Mouse (Mus musculus): ENCODE data around the gene Ube2d3. TPM values are rescaled to one million over a fixed set of nuclear protein-coding genes. Genes with fewer than 3 reads are reported as not detected.
A peak's percentile ranks its signal among the peaks of the same experiment; 100 is the strongest.

Gene Ube2d3
- 519 and 542 TPM in 2 replicates for polyA plus RNA-seq (2016; fragmentation: Nextera tagmentation; extraction: Ambion mirVana)

DNA sequence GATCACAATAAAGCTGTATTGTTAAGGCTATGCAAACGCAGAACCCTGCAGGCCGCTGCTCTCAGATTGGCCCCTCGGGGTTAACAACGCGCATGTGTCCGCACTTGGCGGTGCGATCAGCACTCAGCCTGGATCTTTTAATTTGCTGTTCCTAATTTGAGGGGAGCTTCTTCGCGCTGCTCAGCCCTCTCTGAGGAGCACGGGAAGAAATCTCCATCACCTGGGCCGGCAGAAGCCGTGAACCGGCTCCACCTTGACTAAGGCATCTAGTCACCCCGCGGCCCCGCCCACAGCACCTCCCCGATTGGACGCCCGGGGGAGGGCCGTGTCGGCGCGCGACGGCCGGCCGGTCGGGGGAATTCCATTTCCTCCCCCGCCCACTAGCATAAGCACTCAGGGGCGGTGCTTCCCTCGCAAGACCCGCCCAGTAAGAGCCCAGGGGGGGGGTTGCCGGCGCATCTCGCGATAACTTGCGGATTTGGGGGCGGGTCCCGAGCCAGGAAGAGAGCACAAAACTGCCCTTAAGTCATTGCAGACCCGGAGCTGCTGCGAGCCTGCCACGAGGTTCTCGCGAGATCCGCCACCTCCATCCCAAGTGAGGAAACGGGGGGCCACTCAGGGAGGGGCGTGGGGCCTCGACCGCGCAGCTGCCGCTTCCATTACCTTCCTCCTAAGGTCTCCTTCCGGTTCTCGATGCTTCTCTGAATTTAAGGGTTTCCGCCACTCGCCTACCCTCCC, at the start of gene Ube2d3:
TSS of gene Ube2d3 (plus strand) at position 392 of the 738 bp plus-strand sequence.
- WGBS = under 1% methylated on average over 56 of the region's 56 CpGs
- peak within 1 kb of the TSS; percentile 97 for H3K4me3 ChIP-seq (replicated peaks)
- no peaks in the 10 kb centered on the region for H3K27me3 ChIP-seq
- peak within 1 kb of the TSS; percentile 93 for H3K4me2 ChIP-seq
- peak within 1 kb of the TSS; percentile 100 for H3K27ac ChIP-seq
- H3K9ac ChIP-seq = peak within 1 kb of the TSS; percentile 98
- H3K4me1 ChIP-seq = peaks cover 24% of the 10 kb centered on the region
- H3K36me3 ChIP-seq (replicated peaks) = peaks cover 4% of the 10 kb centered on the region
- ATAC-seq (ENCODE audit: low FRiP score) = peak; percentile 95
- no peaks in the 10 kb centered on the region for H3K9me3 ChIP-seq

DNA sequence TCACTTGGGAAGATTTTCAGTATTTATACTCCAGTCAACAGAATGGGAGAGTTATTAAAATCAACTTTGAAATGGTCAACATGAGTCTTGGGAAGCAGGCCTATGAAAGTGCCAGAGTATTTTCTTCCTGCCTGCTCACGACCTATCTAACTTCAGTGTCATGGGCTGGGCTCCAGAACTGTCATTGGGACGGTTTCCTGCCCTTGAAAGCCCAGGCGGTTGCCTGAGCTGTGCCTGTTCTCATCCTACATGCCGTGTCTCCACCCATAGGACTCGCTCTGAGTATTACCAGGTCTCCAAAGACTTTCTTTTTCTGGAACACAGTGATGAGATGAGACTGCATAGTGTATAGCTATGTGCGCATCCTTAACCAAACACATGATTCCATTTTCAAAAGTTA, 44.8 kb upstream of the Ube2d3 start:
- no peaks in the 10 kb centered on the region for H3K27me3 ChIP-seq
- H3K27ac ChIP-seq = no peak overlapping the region
- no peaks in the 10 kb centered on the region for H3K9me3 ChIP-seq
- WGBS = 87% methylated on average over 6 of the region's 6 CpGs
- no peak overlapping the region for H3K4me2 ChIP-seq
- no peak for ATAC-seq (ENCODE audit: low FRiP score)
- no peaks in the 10 kb centered on the region for H3K4me1 ChIP-seq
- no peaks in the 10 kb centered on the region for H3K36me3 ChIP-seq (replicated peaks)
- H3K4me3 ChIP-seq (replicated peaks) = no peak overlapping the region
- H3K9ac ChIP-seq = no peak overlapping the region

DNA sequence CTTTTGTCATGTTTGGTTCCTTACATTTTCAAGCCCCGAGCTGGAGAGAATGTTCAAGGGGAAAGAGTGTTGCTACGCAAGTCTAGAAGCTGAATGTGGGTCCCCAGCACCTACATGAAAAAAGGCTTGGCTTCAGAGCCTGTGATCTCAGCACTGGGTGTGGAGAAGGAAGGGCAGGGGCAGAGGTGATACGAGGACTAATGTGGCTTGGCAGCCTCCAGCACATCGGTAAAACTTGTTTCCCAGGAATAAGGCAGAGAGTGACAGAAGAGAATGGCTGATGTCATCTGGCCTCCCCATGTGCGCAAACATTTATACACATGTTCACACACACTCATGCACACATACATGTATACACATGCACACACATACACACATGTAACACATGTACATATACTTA, 42.9 kb upstream of the Ube2d3 start:
- ATAC-seq (ENCODE audit: low FRiP score) = no peak
- Histone ChIP-seq H3K27me3 (no peaks in the 10 kb centered on the region), H3K27ac (no peak overlapping the region), H3K4me1 (peaks cover 7% of the 10 kb centered on the region), H3K36me3 (replicated peaks) (no peaks in the 10 kb centered on the region), H3K4me3 (replicated peaks) (no peak overlapping the region), H3K9me3 (no peaks in the 10 kb centered on the region), H3K4me2 (no peak overlapping the region), H3K9ac (no peak overlapping the region)
- 89% methylated on average over 5 of the region's 5 CpGs for WGBS

DNA sequence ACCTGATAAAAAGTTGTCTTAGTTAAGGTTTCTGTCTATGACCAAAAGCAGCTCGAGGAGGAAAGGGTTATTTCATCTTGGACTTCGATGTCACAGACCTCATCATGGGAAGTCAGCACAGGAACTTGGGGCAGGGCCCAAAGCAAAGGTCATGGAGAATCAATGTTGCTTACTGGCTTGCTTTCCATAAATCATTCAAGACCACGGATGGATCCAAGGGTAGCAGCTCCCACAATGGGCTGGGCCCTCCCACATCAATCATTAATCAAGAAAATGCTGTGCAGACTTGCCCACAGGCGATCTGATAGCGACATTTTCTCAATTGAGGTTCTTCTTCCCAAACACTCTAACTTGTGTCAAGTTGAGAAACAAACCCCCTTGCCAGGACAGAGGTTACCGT, 41.9 kb upstream of the Ube2d3 start:
- no peak overlapping the region for H3K4me3 ChIP-seq (replicated peaks)

DNA sequence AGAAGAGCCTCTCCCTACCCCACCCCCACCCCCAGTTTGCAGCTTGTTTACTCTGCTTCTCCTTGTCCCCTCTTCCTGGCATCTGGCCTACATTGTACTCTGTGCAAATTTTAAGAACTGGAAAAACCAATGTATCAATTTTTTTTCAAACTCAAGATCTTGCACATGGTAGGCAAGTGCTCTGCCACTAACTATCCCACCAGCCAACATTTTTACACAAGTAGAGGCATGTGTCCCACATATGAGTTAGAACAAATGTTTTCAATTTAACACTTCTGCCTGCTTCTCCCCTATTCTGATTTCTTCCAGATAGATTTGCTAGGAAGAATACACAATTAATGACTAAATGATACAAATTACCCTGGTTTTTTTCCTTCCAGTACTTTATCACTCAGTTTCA, 40.8 kb upstream of the Ube2d3 start:
- ATAC-seq (ENCODE audit: low FRiP score) = no peak
- Histone ChIP-seq H3K9me3 (no peaks in the 10 kb centered on the region), H3K27ac (no peak overlapping the region), H3K36me3 (replicated peaks) (no peaks in the 10 kb centered on the region), H3K27me3 (no peaks in the 10 kb centered on the region), H3K9ac (no peak overlapping the region), H3K4me3 (replicated peaks) (no peak overlapping the region), H3K4me2 (no peak overlapping the region), H3K4me1 (peaks cover 10% of the 10 kb centered on the region)

More for the DNA sequence above, 41.9 kb upstream of the Ube2d3 start:
- no peaks in the 10 kb centered on the region for H3K27me3 ChIP-seq
- H3K27ac ChIP-seq = no peak overlapping the region
- H3K9me3 ChIP-seq = no peaks in the 10 kb centered on the region
- 76% methylated on average over 6 of the region's 6 CpGs for WGBS
- no peaks in the 10 kb centered on the region for H3K36me3 ChIP-seq (replicated peaks)
- no peak overlapping the region for H3K9ac ChIP-seq
- no peak for ATAC-seq (ENCODE audit: low FRiP score)
- no peak overlapping the region for H3K4me2 ChIP-seq
- peaks cover 10% of the 10 kb centered on the region for H3K4me1 ChIP-seq

DNA sequence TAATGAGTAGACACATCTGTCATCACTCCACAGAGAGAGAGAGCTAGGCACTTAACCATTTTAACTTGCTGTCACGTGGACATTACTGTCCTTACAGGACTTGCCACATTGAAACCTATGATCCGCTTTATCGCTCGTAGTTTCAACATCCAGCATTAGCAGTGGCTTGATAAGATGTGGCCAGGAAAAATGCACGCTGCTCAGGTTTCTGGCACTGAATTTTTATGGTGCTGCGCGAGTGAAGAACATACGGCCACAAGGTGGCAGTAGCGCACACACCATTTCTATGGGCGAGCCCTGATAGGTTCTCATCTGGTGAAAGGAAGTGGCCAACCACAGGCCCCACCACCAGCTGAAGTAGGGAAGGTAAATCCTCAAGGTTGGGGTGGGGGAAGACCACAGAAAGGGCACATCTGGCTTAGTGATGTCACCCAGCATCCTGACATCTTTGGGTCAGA, 35.7 kb upstream of the Ube2d3 start:
- H3K27me3 ChIP-seq = no peaks in the 10 kb centered on the region
- no peaks in the 10 kb centered on the region for H3K9me3 ChIP-seq
- no peak overlapping the region for H3K4me3 ChIP-seq (replicated peaks)
- 17% methylated on average over 10 of the region's 10 CpGs for WGBS
- peaks cover 14% of the 10 kb centered on the region for H3K36me3 ChIP-seq (replicated peaks)
- H3K4me1 ChIP-seq = peaks cover 10% of the 10 kb centered on the region
- no peak overlapping the region for H3K9ac ChIP-seq
- ATAC-seq (ENCODE audit: low FRiP score) = peak; percentile 78
- no peak overlapping the region for H3K4me2 ChIP-seq
- no peak overlapping the region for H3K27ac ChIP-seq

DNA sequence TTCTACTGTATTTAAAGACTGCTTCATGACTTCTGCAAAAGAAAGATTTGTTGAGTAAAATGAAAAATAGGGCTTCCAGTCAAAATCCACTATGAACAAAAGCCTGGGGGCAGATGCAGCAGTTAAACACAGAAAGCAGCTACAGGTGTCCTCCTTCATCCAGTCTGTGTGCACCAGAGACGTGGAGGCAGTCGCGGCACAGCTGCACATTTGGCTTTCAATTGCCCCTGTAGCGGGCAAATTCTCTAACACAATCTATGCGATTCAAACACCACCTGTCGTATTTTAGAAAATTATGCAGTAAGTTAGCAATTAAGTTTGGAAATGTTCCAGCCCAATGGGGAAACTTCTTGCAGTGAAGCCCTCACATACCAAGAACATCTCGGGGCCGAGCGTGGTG, 34.7 kb upstream of the Ube2d3 start:
- no peak overlapping the region for H3K9ac ChIP-seq
- H3K4me2 ChIP-seq = no peak overlapping the region
- ATAC-seq (ENCODE audit: low FRiP score) = no peak
- peaks cover 10% of the 10 kb centered on the region for H3K4me1 ChIP-seq
- H3K27ac ChIP-seq = no peak overlapping the region
- H3K36me3 ChIP-seq (replicated peaks) = peaks cover 17% of the 10 kb centered on the region
- 84% methylated on average over 9 of the region's 9 CpGs for WGBS
- no peaks in the 10 kb centered on the region for H3K9me3 ChIP-seq
- no peaks in the 10 kb centered on the region for H3K27me3 ChIP-seq
- no peak overlapping the region for H3K4me3 ChIP-seq (replicated peaks)

DNA sequence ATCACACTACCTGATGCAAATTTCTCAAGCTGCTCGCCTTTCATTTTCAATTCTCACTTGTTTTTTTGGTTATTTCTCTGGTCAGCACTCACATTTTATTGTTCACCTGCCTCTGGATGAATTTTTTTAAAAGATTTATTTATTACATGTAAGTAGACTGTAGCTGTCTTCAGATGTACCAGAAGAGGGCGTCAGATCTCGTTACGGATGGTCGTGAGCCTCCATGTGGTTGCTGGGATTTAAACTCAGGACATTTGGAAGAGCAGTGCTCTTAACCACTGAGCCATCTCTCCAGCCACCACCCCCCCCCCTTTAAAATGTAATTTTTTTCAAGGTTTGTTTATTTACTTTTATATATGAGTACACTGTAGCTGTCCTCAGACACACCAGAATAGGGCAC, 34.1 kb upstream of the Ube2d3 start:
- ATAC-seq (ENCODE audit: low FRiP score) = no peak
- peaks cover 17% of the 10 kb centered on the region for H3K36me3 ChIP-seq (replicated peaks)
- no peak overlapping the region for H3K9ac ChIP-seq
- no peak overlapping the region for H3K27ac ChIP-seq
- WGBS = 73% methylated on average over 5 of the region's 5 CpGs
- no peak overlapping the region for H3K4me2 ChIP-seq
- H3K9me3 ChIP-seq = no peaks in the 10 kb centered on the region
- H3K27me3 ChIP-seq = no peaks in the 10 kb centered on the region
- peaks cover 10% of the 10 kb centered on the region for H3K4me1 ChIP-seq
- no peak overlapping the region for H3K4me3 ChIP-seq (replicated peaks)

DNA sequence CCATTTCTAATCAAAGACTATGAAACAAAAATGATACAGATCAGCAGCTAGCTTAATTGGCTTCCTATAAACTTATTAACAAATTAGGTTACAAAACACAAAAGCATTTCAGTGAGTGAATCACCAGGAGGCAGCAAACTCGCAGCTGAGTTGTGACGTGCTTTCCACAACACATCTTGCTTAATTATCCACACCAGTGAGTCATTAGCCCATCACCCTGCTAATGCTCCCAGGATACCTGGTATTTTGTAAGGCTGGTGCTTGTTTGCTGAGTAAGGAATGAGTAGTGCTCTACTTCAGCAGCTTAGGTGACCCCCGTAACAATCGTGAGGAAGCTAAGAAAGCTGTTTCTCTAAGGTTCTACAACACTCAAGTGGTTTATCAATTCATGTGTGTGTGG, 33.4 kb upstream of the Ube2d3 start:
- H3K9ac ChIP-seq = no peak overlapping the region
- no peak overlapping the region for H3K4me3 ChIP-seq (replicated peaks)
- ATAC-seq (ENCODE audit: low FRiP score) = no peak
- H3K4me1 ChIP-seq = peaks cover 8% of the 10 kb centered on the region
- H3K27me3 ChIP-seq = no peaks in the 10 kb centered on the region
- 0 out of 2 replicates have a peak, but pooled peaks cover 2% of the 10 kb centered on the region for H3K9me3 ChIP-seq
- no peak overlapping the region for H3K27ac ChIP-seq
- no peak overlapping the region for H3K4me2 ChIP-seq
- peaks cover 21% of the 10 kb centered on the region for H3K36me3 ChIP-seq (replicated peaks)
- WGBS = 63% methylated on average over 4 of the region's 4 CpGs

DNA sequence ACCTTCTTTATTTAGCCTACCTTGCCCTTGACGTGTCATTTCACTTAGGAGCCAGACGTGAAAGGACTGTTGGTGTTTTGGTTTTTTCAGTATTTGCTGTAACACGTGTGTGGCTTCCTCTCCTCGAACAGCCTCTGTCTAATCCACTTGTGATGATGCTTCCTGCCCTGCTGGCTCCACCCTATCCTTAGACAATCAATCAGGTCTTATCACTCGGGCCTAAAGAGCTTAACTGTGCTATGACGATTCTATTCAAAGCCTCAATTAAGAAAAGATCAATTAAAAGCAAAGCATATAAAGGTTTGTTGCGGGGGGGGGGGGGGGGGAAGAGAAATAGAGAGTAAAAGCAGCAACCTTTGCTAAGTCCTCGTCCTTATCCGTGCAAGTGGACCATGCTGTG, 30.6 kb upstream of the Ube2d3 start:
- Histone ChIP-seq H3K27me3 (no peaks in the 10 kb centered on the region), H3K4me1 (peaks cover 5% of the 10 kb centered on the region), H3K4me3 (replicated peaks) (no peak overlapping the region), H3K9me3 (0 out of 2 replicates have a peak, but pooled peaks cover 2% of the 10 kb centered on the region), H3K9ac (no peak overlapping the region), H3K4me2 (no peak overlapping the region), H3K27ac (no peak overlapping the region), H3K36me3 (replicated peaks) (peaks cover 28% of the 10 kb centered on the region)
- WGBS = 77% methylated on average over 9 of the region's 9 CpGs
- ATAC-seq (ENCODE audit: low FRiP score) = no peak

DNA sequence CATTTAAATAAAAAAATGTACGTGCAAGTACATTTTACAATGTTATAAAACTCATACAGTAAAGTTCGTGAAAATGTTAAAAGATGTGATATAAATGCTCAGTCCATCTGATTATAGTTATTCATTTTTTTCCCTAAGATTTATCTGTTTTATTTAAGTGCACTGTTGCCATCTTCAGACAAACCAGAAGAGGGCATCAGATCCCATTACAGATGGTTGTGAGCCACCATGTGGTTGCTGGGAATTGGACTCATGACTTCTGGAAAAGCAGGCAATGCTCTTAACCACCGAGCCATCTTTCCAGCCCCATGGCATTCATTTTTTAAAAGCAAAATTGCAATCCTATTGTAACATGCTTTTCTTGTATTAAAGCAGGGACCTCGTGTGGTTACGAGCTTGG, 28.7 kb upstream of the Ube2d3 start:
- 93% methylated on average over 5 of the region's 5 CpGs for WGBS
- Histone ChIP-seq H3K4me2 (no peak overlapping the region), H3K9me3 (0 out of 2 replicates have a peak, but pooled peaks cover 2% of the 10 kb centered on the region), H3K36me3 (replicated peaks) (peaks cover 28% of the 10 kb centered on the region), H3K27ac (no peak overlapping the region), H3K4me1 (peaks cover 8% of the 10 kb centered on the region), H3K9ac (no peak overlapping the region), H3K4me3 (replicated peaks) (no peak overlapping the region), H3K27me3 (no peaks in the 10 kb centered on the region)
- no peak for ATAC-seq (ENCODE audit: low FRiP score)

DNA sequence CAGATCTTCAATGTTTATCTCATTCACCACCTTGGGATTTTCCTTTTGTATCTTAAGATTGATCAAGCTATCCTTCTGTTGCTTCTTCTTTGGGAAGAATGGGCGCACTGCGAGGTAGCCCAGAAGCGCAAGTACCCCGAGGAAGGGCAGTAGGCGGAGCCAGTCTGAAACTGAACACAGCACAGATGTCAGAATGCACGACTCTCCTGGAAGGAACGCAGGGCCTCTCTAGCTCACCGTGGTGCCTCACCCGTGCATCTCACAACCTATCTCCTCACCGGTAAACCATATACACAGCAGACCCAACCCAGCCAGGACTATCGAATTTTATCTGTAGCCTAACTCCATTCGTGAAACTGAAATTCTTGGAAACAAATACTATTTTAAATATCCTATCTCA, 26.9 kb upstream of the Ube2d3 start:
- Histone ChIP-seq H3K4me2 (no peak overlapping the region), H3K27ac (no peak overlapping the region), H3K27me3 (no peaks in the 10 kb centered on the region), H3K4me1 (peaks cover 8% of the 10 kb centered on the region), H3K36me3 (replicated peaks) (peaks cover 24% of the 10 kb centered on the region), H3K9me3 (0 out of 2 replicates have a peak, but pooled peaks cover 2% of the 10 kb centered on the region), H3K4me3 (replicated peaks) (no peak overlapping the region), H3K9ac (no peak overlapping the region)
- 93% methylated on average over 12 of the region's 12 CpGs for WGBS
- no peak for ATAC-seq (ENCODE audit: low FRiP score)

DNA sequence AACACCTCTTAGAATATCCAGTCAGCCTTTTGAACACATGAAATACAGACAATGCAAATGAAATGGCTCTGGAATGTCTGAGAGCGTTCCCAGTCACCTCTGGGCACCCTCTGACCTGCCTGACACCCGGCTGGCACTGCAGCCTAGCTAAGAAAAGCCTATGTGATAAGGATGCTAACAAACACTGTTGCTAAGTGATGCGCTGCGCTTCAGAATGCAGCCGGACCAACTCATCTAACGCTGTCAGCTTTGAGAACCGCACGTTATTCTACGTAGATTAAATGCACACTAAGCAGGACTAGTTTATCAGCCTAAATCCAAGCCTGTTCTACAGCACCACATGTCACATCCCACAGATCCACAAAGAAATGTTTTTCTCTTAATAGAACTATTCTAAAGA, 26.1 kb upstream of the Ube2d3 start:
- Histone ChIP-seq H3K4me2 (no peak overlapping the region), H3K27me3 (no peaks in the 10 kb centered on the region), H3K36me3 (replicated peaks) (peaks cover 23% of the 10 kb centered on the region), H3K4me3 (replicated peaks) (no peak overlapping the region), H3K9me3 (0 out of 2 replicates have a peak, but pooled peaks cover 2% of the 10 kb centered on the region), H3K9ac (no peak overlapping the region), H3K4me1 (peaks cover 8% of the 10 kb centered on the region), H3K27ac (no peak overlapping the region)
- no peak for ATAC-seq (ENCODE audit: low FRiP score)
- 61% methylated on average over 9 of the region's 9 CpGs for WGBS
